Mouse (Mus musculus) left cerebral cortex, adult 2 months (tissue): ENCODE measurements around the gene Cdiptos. TPM values are rescaled to one million over a fixed set of nuclear protein-coding genes. Genes with fewer than 3 reads are reported as not detected.

Source experiments
- DNase-seq, 2 experiments: peaks; one replicate each; pipeline ENCODE4 v3.0.0; 2021 to 2022; ENCODE audit warnings: low spot score in 2 of 2, mixed read lengths in 1 of 2; ENCODE audit errors: extremely low spot score in 1 of 2
- H3K27ac ChIP-seq: fragments of 200-600 bp; 2 replicates; pipeline ENCODE4 v1.8.1; 2022
- H3K4me3 ChIP-seq: fragments of 200-600 bp; 2 replicates; pipeline ENCODE4 v1.8.1; 2022
- CTCF ChIP-seq: fragments of 200-600 bp; IDR thresholded peaks from 2 replicates; pipeline ENCODE4 v1.8.1; 2022; ENCODE audit warnings: antibody characterized with exemption, mild to moderate bottlenecking, moderate library complexity
- intact Hi-C: fragments of 180-260 bp; cut with DNase I; formaldehyde crosslinking; loops from one replicate; pipeline ENCODE4 v1.15.1; 2025
- total RNA-seq, 2 experiments: library from RNA; stranded (reverse); gene quantifications; 2 replicates each; pipeline ENCODE4 v1.2.3; 2021

The Cdiptos gene
- total RNA-seq, 2 experiments from 2014 or later = 0.52 TPM; not detected in 1

DNA sequence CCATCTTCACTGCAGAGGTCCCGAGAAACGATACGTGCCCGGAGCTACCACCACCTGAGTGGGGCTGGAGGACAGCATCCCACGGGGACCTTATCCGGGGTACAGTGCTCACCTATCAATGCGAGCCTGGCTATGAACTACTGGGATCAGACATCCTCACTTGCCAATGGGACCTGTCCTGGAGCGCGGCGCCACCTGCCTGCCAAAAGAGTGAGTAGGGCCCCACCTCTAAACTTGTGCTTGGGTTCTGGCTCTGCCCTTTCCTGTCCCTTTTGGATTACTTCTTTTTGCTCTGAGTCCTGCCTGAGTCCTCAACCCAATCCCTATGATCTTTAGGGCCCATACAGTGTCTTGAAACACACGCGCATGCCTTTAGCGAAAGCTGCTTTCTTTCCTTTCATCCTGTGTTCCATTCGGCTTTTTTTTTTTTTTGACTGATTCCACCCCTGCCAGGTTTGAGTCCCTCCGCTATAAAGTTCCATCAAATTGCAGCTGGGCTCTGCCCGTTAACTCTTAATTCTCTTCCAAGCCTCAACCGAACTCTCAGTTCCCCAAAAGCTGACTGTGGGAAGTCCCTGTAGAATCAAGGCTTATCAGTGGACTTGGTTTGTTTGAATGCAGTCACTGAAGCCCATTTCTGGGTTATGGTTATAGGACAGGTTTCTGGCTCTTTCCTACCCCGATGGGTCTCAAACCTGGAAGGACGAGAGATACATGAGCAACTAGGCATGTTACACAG, 12.2 kb downstream of the Cdiptos start:
- Histone ChIP-seq H3K4me3 (no peak overlapping the region), H3K27ac (no peak overlapping the region)
- peak; percentile 40 for TF ChIP-seq CTCF
- intact Hi-C loops = no loop called here
- no peak for DNase-seq

DNA sequence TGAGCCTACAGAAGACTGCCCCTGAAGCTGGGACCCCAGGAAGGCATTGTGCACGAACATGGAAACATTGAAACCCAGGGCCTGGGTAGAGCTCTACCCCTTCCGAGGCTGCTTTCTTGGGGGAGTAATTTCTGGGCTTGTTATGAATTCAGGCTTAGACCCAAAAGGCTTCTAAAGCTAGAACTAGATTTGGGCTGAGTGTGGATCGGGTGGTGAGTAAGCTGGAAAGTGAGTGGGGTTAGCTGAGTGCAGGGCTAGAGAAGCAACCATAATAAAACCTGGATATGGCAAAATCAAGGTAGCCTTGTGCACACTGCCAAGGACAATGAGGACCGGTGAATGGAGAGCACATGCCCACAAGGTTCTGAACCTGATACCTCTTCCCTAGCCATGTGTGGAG, 13.9 kb downstream of the Cdiptos start:
- no peak overlapping the region for H3K4me3 ChIP-seq
- no peak for DNase-seq
- H3K27ac ChIP-seq = peak overlapping the region; percentile 40; the same call in 1 of the 2 replicates
- intact Hi-C loops = no loop called here
- TF ChIP-seq CTCF = no peak

GRCm38 (mm10) chr7:126961095-126961494, 14.8 kb downstream of the Cdiptos start:
- TF ChIP-seq CTCF = no peak
- intact Hi-C loops = no loop called here
- Histone ChIP-seq H3K27ac (no peak overlapping the region), H3K4me3 (no peak overlapping the region)
- DNase-seq = no peak

- intact Hi-C loops = loop anchor here (10.0 kb wide), 1 partner anchor 135 kb away; no protein-coding TSS in a partner anchor
These were observed 16.1 kb downstream of the Cdiptos start for GRCm38 (mm10) chr7:126959780-126960179.

DNA sequence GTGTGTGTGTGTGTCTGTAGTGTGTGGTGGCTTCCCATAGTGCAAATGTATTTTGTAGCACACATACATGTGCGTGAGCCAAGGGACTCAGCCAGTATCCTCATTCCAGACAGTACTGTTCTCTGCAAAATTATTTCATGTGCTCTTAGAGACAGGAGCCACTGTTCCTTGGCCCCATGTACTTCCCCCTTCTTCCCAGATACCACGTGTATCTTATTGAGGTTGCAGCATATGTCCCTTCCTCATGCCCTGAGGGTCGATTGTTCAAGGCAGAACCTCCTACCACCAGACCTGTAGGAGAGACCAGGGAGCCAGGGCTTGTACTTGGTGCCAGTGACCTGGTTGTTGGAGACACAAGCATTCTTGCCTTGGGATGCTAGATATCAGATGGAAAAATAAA, 20.8 kb downstream of the Cdiptos start:
- intact Hi-C loops = loop anchor here (10.0 kb wide), 1 partner anchor 130 kb away; no protein-coding TSS in a partner anchor
- Histone ChIP-seq H3K4me3 (no peak overlapping the region), H3K27ac (no peak overlapping the region)
- TF ChIP-seq CTCF = no peak
- DNase-seq = no peak

More at GRCm38 (mm10) chr7:126959780-126960179, 16.1 kb downstream of the Cdiptos start:
- Histone ChIP-seq H3K27ac (no peak overlapping the region), H3K4me3 (no peak overlapping the region)
- TF ChIP-seq CTCF = no peak
- DNase-seq = no peak

DNA sequence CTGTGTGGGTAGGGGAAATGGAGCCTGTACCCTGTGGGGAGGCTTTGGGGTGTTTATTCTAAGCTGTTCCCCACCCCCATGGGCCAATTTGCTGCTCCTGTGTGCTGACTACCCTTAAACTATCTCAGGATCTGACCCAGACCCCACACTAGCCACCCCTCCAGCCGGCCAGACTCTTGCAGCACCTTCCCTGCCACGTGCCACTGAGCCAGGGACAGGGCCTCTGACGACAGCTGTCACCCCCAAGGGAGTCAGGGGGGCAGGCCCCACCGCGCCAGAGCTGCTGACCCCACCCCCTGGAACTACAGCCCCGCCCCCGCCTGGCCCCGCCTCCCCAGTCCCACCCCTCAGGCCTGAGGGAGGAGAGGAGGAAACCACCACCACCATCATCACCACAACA, 23.3 kb downstream of the Cdiptos start:
- peak overlapping the region; percentile 79 for H3K4me3 ChIP-seq
- no peak for DNase-seq
- TF ChIP-seq CTCF = no peak
- intact Hi-C loops = loop anchor here (10.0 kb wide), 1 partner anchor 128 kb away; no protein-coding TSS in a partner anchor
- peak overlapping the region; percentile 93 for H3K27ac ChIP-seq

DNA sequence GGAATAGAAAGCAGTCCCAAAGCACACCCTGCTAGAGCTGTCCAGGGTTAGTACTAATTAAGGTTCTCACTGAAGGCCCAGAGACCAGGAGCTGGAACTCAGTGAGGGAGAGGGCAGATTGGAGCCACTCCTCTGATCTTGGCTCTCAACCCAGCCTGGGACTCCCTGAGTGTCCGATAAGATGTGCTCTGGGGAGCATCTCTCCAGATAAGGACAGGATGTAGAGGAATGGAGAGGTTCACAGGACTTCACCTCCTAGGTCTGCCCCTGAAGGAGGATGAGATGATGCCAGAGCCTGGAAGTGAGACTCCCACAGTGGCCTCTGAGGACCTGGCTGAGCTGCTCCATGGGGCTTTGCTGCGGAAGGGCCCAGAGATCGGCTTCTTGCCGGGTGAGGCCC, 24.2 kb downstream of the Cdiptos start:
- DNase-seq = no peak
- Histone ChIP-seq H3K4me3 (peak overlapping the region; percentile 79), H3K27ac (peak overlapping the region; percentile 93)
- TF ChIP-seq CTCF = no peak
- intact Hi-C loops = loop anchor here (2.0 to 10.0 kb wide), 2 partner anchors 75 to 127 kb away; partner anchors contain the start of gene Maz

- intact Hi-C loops = loop anchor here (2.0 to 10.0 kb wide), 2 partner anchors 76 to 126 kb away; partner anchors contain the start of gene Maz
- peak in 1 of 2 experiments; percentile 41 for DNase-seq
- Histone ChIP-seq H3K27ac (peak overlapping the region; percentile 93), H3K4me3 (peak overlapping the region; percentile 79)
- TF ChIP-seq CTCF = no peak
These were observed 25.0 kb downstream of the Cdiptos start for GRCm38 (mm10) chr7:126950647-126951615.

GRCm38 (mm10) chr7:126949793-126950646, 25.9 kb downstream of the Cdiptos start, which contains the start of gene Sez6l2:
TSS of gene Sez6l2 (plus strand) at chr7:126950563.
- no peak for TF ChIP-seq CTCF
- peak; percentile 82 to 83 for DNase-seq
- H3K27ac ChIP-seq = peak within 1 kb of the TSS; percentile 93
- peak within 1 kb of the TSS; percentile 79 for H3K4me3 ChIP-seq
- intact Hi-C loops = loop anchor here (2.0 to 10.0 kb wide), 4 partner anchors 65 to 152 kb away; partner anchors contain the start of genes Maz and Taok2

DNA sequence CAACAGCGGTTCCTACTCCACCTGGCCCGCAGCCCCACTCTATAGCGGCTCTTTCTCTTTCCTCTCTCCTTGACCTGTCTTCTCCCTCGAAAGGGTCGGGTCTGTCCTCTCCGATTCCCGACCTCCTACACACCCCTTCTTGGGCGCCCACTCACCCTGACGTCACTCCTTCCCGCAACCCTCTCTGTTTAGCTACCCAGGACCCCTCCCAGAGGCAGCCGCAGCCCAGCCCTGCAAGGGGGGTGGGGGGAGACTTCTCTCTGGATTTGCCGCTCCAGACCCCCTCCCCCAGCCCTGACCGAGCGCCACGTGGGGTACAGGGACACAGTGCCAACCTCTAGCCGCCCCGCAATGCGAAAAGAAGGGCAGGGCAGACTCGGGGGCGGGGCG, 26.5 kb downstream of the Cdiptos start, which contains the start of gene Asphd1:
Asphd1 (minus strand) TSS at position 180 of the 390 bp plus-strand sequence.
- Histone ChIP-seq H3K27ac (peak within 1 kb of the TSS; percentile 93), H3K4me3 (peak within 1 kb of the TSS; percentile 79)
- TF ChIP-seq CTCF = no peak
- peak; percentile 72 to 73 for DNase-seq
- intact Hi-C loops = loop anchor here (2.0 to 5.0 kb wide), 2 partner anchors 65 to 153 kb away; partner anchors contain the start of gene Taok2
